Mouse (Mus musculus): ENCODE measurements around the gene Tiam2.

Gene Tiam2

DNA sequence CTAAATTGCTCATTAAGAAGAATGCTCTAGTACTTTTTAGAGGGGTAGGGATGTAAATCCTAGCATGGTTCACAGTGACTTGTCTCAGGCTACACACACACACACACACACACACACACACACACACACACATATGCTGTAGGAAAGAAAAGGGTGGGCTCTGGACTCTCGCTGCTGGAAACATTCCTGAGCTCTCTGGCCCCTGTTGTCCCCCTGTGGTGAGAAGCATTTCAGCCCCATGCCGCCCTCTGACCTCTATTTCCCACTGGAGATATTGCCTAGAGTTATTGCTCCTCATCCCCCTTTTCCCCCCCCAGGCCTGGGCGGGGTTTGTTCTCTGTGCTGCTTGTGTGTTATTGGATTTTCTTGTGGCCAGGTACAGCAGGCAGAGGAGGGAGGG, 28.5 kb downstream of the Tiam2 start:
- Histone ChIP-seq H3K27me3 (ENCODE audit: control insufficient read depth, insufficient read depth, low read length, poor library complexity, severe bottlenecking) (no peaks in the 10 kb centered on the region), H3K36me3 (ENCODE audit: control insufficient read depth, insufficient read depth, low read length, poor library complexity, severe bottlenecking) (no peaks in the 10 kb centered on the region)
- no peak for DNase-seq (ENCODE audit: low read depth, low spot score)

DNA sequence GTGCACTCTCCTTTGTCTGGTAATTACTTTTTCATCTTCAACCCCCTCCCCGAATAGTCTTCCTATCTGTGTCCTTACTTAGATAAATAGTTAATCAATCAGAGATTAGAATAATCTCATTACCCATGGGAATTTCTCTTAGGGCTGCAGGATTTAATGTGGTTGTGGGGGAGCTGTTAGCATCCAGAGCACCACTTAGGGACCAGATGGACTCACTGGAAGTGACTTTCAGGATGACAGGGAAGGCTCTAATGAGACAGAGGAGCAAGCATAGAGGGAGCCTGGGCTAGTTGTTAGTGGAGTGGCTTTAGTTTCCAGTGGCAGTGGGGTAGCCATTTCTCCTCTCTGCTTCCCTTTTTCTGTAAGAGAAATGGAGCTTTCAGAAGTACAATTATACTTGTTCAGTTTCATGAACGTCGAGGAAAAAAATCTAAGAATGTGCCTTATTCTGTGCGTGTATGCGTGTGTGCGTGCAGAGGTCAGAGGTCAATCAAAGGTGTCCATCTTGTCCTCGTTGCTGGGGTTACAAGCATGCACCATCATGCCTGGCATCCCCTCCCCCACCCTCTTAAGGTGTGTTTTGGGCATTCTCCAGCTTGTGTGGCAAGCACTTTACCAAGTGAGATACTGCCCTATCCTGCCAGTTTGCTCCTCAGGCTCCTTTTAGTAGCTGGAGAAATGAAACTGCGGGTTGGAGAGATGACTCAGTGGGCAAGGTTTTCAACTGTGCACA, 30.4 kb downstream of the Tiam2 start:
- H3K36me3 ChIP-seq (ENCODE audit: control insufficient read depth, insufficient read depth, low read length, poor library complexity, severe bottlenecking), result no peaks in the 10 kb centered on the region
- no peaks in the 10 kb centered on the region for H3K27me3 ChIP-seq (ENCODE audit: control insufficient read depth, insufficient read depth, low read length, poor library complexity, severe bottlenecking)
- no peak for DNase-seq (ENCODE audit: low read depth, low spot score)

DNA sequence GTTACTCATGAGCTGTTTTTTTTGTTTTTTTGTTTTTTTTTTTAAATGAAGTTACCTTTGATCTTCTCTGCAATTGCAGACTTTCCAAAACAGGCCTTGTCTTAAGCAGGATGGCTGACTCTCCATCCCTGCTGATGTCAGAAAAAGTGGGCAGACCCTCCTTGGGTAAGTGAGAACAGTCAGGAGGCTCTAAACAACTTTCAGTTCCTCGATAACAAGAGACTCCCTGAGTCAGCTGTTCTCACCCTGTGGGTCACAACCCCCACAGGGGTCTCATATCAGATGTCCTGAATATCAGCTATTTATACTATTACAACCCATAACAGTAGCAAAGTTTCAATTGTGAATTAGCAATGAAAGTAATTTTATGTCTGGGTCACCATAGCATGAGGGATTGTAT, 33.9 kb downstream of the Tiam2 start:
- no peaks in the 10 kb centered on the region for H3K36me3 ChIP-seq (ENCODE audit: control insufficient read depth, insufficient read depth, low read length, poor library complexity, severe bottlenecking)

DNA sequence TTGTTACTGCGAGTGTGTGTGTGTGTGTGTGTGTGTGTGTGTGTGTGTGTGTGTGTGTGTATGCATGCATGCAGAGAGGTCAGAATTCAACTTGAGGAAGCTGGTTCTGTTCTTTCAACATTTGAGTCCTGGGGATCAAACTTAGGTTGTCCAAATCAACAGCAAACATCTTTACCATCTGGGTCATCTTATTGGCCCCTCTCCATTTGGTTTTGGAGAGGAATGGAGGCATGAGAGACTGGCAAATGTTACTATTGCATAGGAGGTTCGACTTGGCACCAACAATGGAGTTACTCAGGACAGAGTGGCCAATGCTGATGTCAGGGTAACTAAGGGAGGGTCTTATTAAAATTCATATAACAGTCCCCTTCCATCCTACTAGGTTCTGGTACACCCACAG, 35.4 kb downstream of the Tiam2 start:
- H3K36me3 ChIP-seq (ENCODE audit: control insufficient read depth, insufficient read depth, low read length, poor library complexity, severe bottlenecking), result no peaks in the 10 kb centered on the region
- DNase-seq (ENCODE audit: low read depth, low spot score), result no peak
- no peaks in the 10 kb centered on the region for H3K27me3 ChIP-seq (ENCODE audit: control insufficient read depth, insufficient read depth, low read length, poor library complexity, severe bottlenecking)

More for the DNA sequence above, 33.9 kb downstream of the Tiam2 start:
- no peak for DNase-seq (ENCODE audit: low read depth, low spot score)
- no peaks in the 10 kb centered on the region for H3K27me3 ChIP-seq (ENCODE audit: control insufficient read depth, insufficient read depth, low read length, poor library complexity, severe bottlenecking)

DNA sequence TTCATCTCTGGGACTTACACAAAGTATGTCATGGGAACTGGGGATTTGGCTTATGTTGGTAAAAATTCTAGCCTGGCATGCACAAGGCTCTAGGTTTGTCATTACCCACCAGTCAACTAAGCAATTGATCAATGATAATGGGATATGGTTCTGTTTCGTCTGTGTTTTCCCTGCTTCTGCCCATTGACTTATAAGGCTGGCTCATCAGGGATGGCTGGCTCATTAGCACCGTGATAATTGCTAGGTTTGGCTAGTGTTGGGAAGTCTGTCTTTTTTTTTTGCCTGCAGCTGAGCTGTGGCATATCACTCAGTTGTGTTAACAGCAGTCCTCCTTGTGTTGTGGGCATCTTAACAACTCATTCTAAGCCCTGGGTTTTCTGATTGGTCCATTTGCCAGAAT, 36.8 kb downstream of the Tiam2 start:
- Histone ChIP-seq H3K27me3 (ENCODE audit: control insufficient read depth, insufficient read depth, low read length, poor library complexity, severe bottlenecking) (no peaks in the 10 kb centered on the region), H3K36me3 (ENCODE audit: control insufficient read depth, insufficient read depth, low read length, poor library complexity, severe bottlenecking) (no peaks in the 10 kb centered on the region)
- DNase-seq (ENCODE audit: low read depth, low spot score), result no peak

DNA sequence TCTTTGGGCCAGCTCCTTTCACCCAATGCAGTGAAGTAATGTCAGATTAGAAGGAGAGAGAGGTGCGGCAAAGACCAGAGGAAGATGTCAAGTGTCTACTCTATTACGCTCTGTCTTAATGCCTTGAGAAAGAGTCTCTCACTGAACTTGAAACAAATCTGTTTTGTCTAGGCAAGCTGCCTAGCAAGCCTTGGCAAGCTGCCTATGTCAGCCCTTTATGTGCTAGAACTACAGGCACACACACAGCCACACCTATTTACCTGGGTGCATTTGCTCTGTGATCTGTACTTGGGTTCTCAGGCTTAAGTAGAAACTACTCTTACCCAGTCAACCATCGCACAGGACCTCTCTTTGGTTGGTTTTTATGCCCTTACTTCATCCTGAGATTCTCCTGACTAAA, 40.4 kb downstream of the Tiam2 start:
- Histone ChIP-seq H3K27me3 (ENCODE audit: control insufficient read depth, insufficient read depth, low read length, poor library complexity, severe bottlenecking) (no peaks in the 10 kb centered on the region), H3K36me3 (ENCODE audit: control insufficient read depth, insufficient read depth, low read length, poor library complexity, severe bottlenecking) (no peaks in the 10 kb centered on the region)
- DNase-seq (ENCODE audit: low read depth, low spot score), result no peak

DNA sequence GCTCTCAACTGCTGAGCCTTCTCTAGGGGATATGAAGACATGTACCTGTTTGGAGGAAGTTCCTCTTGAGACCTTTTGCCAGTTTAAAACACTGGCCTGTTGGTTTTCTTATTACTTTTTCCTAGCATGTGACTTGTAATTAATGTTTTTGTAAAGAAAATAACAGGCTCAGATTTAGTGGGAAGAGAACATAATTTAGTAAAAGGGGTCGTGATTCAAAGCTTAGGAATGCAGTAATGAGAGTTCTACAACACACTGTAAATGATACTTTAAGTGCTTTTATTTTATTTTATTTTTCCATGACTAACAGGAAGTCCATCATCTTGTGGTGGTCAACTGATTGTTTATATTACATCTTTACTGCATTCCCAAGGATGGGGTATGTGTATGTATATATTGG, 42.0 kb downstream of the Tiam2 start:
- H3K36me3 ChIP-seq (ENCODE audit: control insufficient read depth, insufficient read depth, low read length, poor library complexity, severe bottlenecking), result no peaks in the 10 kb centered on the region
- H3K27me3 ChIP-seq (ENCODE audit: control insufficient read depth, insufficient read depth, low read length, poor library complexity, severe bottlenecking), result no peaks in the 10 kb centered on the region
- DNase-seq (ENCODE audit: low read depth, low spot score), result no peak

DNA sequence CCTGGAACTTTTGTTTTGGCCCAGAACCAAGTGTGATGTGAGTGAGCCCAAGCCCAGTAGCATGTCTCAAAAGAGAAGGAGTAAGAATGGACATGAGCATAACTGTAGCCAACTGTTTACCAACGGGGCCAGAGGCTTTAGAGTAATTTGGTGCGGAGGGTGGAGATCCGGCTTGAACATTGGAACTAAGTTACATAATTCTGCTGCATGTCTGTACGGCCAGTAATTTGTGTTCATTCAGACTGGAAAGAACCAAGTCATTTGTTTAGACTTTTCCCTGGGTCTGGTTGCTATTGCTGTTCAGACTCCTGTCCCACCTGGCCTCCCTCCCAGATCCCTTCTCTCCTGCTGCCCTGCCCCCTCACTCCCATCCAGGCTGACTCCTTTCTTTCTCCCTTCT, 43.3 kb downstream of the Tiam2 start:
- no peak for DNase-seq (ENCODE audit: low read depth, low spot score)
- no peaks in the 10 kb centered on the region for H3K36me3 ChIP-seq (ENCODE audit: control insufficient read depth, insufficient read depth, low read length, poor library complexity, severe bottlenecking)
- no peaks in the 10 kb centered on the region for H3K27me3 ChIP-seq (ENCODE audit: control insufficient read depth, insufficient read depth, low read length, poor library complexity, severe bottlenecking)

DNA sequence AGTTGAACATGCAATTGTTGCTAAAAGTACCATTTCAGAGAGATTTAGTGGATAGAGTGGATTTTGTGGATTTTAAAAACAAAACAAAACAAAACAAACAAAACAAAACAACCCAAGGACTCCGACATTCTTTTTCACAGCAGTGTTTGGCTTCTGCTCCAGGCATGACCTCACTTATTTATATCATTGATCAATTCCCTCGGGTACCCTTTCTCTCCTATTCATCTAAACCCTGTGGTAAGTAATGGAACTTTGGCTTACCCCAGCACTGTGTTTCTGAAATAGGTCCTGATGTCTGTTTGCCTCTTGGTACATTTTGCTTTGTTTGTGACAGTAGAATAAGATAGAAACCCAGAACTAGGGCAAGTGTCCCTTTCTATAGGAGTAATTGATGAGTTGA, 52.2 kb downstream of the Tiam2 start:
- Histone ChIP-seq H3K36me3 (ENCODE audit: control insufficient read depth, insufficient read depth, low read length, poor library complexity, severe bottlenecking) (no peaks in the 10 kb centered on the region), H3K27me3 (ENCODE audit: control insufficient read depth, insufficient read depth, low read length, poor library complexity, severe bottlenecking) (no peaks in the 10 kb centered on the region)
- DNase-seq (ENCODE audit: low read depth, low spot score), result no peak

DNA sequence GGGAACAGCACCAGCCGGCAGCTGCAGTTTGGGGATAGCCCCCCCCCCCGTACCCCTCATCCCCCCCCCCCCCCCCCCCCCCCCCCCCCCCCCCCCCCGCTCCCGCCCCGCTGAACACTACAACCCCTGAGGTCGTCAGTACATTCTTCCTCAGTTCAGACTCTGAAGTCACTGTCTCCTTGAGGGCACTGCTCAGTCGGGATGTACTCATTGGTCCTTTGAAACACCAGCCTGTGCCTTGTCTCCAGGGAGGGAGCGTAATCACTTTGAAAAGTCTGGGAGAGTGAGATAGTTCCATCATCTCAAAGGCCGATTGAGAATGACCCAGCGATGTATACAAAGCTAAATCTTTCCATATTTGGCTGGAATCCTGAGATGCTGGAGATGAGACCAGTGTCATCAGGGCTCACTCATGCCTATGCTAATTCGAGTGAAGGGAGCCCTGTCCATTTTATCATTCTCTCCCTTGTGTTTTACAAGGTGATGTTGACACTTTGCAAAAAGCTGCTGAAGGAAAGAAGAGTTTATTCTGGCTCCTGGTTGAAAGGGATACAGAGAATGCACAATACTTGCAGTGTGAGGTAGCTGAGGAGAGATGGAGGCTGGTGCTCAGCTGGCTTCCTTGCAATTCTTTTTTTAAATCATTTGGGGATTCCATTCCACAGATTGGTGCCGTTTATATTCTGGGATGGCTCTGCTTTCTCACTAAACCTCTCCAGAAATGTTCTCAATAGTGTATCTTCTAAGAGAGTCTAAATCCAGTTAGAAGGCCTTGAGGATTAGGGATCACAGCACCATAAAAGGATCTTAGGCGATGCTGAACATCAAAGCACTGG, 53.6 kb downstream of the Tiam2 start:
- DNase-seq (ENCODE audit: low read depth, low spot score), result no peak
- H3K36me3 ChIP-seq (ENCODE audit: control insufficient read depth, insufficient read depth, low read length, poor library complexity, severe bottlenecking), result no peaks in the 10 kb centered on the region

DNA sequence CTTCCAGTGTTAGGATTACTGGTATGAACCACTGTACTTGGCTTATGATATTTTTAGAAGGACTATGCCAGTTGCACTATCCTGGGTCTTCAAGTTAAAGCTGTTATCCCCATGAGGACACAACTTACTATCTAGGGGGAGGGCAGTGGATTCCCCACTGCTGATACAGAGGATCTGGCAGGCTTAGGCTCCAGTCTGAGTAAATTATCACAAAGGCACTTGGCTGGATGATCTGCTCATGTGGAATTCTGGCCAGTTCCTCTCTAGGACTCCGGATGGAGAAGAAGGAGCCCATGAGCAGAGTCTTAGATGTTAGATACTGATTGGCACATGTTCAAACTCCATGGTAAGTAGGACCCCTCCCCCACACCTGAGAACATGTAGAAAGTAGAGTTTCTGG, 59.0 kb downstream of the Tiam2 start:
- Histone ChIP-seq H3K36me3 (ENCODE audit: control insufficient read depth, insufficient read depth, low read length, poor library complexity, severe bottlenecking) (no peaks in the 10 kb centered on the region), H3K27me3 (ENCODE audit: control insufficient read depth, insufficient read depth, low read length, poor library complexity, severe bottlenecking) (no peaks in the 10 kb centered on the region)
- DNase-seq (ENCODE audit: low read depth, low spot score), result no peak

More for the DNA sequence above, 53.6 kb downstream of the Tiam2 start:
- no peaks in the 10 kb centered on the region for H3K27me3 ChIP-seq (ENCODE audit: control insufficient read depth, insufficient read depth, low read length, poor library complexity, severe bottlenecking)

DNA sequence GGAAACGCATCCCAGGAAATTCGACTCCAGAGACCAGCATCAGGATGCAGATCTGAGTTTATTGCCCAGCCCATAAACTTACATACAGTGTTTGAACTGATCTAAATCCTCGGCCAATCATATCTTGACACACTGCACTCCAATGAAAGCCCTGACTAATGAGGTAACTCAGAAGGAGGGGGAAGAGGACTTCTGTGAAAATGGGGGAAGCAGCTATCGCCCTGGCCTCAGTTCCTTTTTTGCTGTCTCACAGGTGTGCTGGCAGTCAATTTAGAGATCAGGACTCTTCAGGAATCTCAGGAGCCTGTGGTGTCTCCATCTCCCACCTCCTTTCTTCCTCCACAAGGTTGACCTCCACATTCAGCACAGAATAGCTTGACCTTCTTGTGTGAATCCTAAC, 61.4 kb downstream of the Tiam2 start:
- no peak for DNase-seq (ENCODE audit: low read depth, low spot score)
- no peaks in the 10 kb centered on the region for H3K36me3 ChIP-seq (ENCODE audit: control insufficient read depth, insufficient read depth, low read length, poor library complexity, severe bottlenecking)

DNA sequence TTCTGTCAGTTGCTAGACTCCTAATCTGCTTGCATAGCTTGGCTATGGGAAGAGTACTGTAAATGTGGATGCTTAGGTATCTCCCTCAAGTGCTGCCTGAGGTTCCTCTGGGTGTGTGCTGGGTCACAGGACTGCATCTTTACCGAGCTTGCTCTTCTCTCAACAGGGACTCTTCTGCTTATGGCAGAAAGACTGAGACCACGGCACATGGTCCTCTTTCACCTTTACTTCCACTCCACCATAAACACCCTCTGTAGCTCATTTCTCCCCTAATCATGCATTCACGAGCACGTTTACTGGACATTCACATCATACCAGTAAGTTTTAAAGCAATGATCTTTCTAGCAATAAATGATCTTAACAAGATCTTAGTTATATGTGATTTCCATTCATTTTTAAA, 63.4 kb downstream of the Tiam2 start:
- Histone ChIP-seq H3K27me3 (ENCODE audit: control insufficient read depth, insufficient read depth, low read length, poor library complexity, severe bottlenecking) (no peaks in the 10 kb centered on the region), H3K36me3 (ENCODE audit: control insufficient read depth, insufficient read depth, low read length, poor library complexity, severe bottlenecking) (no peaks in the 10 kb centered on the region)
- no peak for DNase-seq (ENCODE audit: low read depth, low spot score)

More for the DNA sequence above, 61.4 kb downstream of the Tiam2 start:
- H3K27me3 ChIP-seq (ENCODE audit: control insufficient read depth, insufficient read depth, low read length, poor library complexity, severe bottlenecking), result no peaks in the 10 kb centered on the region

DNA sequence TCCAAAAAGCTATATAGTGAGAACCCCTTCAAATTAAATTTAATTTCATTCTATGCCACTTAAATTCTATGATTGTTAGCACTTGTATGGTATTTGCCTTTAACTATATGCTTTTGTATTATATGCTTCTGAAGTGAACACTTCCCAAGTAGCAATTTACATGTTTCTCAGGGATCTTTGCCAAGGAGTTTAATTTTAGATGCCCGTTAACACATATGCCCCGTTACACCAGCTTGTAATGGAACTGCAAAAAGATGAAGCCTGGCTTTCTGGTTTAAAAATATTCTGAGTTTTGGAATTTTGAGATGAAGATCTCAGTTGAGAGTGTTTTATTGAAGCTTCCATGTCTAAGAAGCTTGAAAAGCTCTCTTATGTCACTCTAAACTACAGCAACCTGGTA, 67.6 kb downstream of the Tiam2 start:
- no peak for DNase-seq (ENCODE audit: low read depth, low spot score)
- Histone ChIP-seq H3K27me3 (ENCODE audit: control insufficient read depth, insufficient read depth, low read length, poor library complexity, severe bottlenecking) (no peaks in the 10 kb centered on the region), H3K36me3 (ENCODE audit: control insufficient read depth, insufficient read depth, low read length, poor library complexity, severe bottlenecking) (no peaks in the 10 kb centered on the region)

DNA sequence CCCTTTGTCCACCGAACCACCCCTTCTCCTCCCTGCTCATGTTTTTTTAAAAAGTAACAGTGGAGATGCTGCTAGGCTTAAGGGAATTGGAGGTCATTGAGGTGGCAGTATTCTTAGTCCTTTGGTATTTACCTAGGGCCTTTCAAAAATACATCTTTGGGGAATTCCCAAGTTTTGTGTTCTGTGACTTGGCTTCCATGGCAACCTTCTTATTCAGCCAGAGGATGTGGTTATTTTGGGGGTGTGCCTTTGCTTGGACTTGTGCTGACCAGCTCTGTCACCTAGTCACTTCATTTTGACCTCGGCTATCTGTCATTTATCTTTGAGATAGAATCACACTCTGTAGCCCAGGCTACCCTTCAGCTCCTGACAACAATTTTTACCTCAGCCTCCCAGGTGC, 68.6 kb downstream of the Tiam2 start:
- Histone ChIP-seq H3K36me3 (ENCODE audit: control insufficient read depth, insufficient read depth, low read length, poor library complexity, severe bottlenecking) (no peaks in the 10 kb centered on the region), H3K27me3 (ENCODE audit: control insufficient read depth, insufficient read depth, low read length, poor library complexity, severe bottlenecking) (no peaks in the 10 kb centered on the region)
- no peak for DNase-seq (ENCODE audit: low read depth, low spot score)

Data from splenic B cell, adult 2 months (primary cell).